Mouse (Mus musculus): ENCODE measurements at regions not wholly inside any gene's neighbourhood (a gene's known extent, or its start where the extent isn't known, plus 50 kb on each side); places are given as distances from the start of the nearest gene placed in this dataset.

DNA sequence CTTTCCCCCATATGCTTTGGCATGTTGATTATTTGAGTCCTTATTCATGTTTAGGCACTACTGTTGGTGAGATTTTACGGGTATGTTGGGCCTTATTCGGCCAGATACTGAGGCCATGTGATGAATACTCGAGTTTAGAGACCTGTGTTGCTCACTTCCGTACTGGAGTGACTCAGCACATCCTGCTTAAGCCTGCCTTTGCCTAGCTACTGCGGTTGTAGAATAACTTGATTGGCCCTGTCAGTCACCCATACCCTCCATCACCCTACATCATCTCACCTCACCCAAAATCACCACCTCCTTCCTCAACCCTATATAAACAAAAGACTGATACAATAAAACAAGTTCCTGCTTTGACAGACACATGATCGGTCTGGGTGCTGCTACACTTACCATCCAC is 187.2 kb downstream of the Ifng start:
- no peak for DNase-seq

DNA sequence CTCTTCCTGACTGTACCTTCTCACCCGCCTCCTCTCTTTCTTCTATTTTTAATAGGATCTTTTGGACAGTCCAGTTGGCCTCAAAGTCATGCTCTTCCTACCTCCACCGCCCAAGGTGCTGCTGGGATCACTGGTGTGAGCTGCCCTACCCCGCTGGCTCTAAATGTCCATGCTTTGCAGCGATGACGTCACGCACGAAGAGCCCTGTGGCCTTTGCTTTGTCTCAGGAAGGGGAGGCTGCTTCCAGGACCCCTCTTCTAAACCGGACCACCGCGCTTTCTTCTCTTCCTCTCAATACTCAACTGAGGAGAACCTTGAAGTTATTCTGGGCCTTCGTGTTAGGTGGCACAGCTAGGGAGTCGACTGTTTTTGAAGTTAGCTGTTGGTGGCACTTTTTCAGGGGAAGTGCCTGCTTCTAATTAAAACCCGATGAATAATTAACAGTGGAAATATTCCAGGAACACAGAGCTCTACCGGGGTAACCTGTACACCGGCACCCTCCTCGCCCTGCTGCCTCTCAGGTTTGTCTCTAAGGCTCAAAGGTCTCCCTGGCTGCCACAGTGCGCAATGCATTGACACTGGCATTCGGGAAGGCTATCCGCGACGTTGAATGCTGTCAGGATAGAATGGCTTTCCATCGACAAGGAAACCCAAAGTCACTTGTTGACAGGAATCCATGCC is 188.7 kb downstream of the Ifng start:
- peak; percentile 74 to 87 for DNase-seq

DNA sequence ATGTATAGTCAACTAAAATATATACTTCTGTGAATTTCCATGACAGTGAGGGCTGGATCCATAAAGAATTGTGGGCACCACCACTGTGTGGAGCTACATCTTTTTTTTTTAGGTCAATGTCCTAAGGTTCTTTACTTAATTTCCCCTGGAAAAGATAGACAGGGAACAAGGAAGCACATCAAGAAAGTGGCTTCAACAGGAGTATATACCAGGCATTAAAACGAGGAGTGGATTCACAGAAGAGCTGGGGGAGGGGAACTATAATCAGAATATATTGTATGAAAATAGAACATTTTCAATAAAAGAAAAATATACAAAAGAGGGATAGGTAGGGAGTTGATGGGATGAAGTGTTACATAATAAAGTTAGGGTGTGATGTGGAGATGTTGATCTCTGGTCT is 190.9 kb downstream of the Ifng start:
- DNase-seq: no peak

DNA sequence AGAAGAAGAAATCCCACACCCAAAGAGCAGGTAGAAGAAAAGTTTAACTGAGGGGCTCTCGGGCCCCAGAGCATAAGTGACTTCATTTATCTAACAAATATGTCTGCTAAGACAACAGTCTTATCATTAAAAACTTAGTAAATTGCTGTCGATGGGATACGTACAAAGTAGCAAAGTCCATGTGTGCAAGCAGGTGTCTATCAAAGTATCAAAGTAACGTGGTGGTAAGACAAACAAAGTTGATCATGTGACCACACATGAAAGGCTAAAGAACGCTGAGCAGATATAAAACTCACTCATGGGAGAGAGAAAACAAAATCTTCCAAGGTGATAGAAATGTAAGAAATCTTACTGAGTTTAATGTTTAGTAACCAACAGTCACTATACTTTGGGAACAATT is 191.3 kb downstream of the Ifng start:
- DNase-seq: no peak

DNA sequence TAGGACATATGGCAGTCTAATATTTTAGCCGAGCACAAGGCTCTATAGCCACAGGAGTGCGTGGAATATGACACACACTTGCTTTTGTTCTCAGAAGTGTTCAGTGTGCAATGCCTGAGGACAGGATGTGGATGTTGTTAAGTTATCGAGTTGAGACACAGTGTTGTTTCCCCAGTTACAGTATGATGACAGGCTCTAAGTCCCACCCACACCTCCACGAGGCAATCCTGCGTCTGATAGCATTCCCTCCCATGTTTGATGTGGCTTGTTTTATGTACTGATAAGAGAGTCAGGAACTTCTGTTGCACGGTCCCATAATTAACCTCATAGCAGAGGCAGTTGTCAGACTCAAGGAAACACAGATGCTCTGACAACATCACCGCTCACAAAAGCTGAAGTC is 192.6 kb downstream of the Ifng start:
- no peak for DNase-seq

DNA sequence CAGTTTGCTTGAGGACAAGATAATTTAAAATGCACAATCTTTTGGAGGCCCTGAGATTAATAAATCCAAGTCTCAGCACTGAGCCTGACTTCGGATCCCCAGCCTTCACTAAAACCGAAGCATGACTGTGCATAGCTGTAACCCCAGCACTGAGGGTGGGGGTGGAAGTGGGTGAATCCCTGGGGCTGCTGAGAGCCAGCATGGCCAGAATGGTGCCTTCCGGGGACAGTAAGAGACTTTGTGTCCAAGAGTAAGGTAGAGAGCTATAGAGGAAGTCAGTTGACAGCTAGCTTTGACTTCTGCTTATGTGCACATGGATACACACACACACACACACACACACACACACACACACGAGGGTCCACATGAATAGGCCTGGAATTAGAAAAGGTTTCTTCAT is 198.3 kb downstream of the Ifng start:
- DNase-seq: no peak

DNA sequence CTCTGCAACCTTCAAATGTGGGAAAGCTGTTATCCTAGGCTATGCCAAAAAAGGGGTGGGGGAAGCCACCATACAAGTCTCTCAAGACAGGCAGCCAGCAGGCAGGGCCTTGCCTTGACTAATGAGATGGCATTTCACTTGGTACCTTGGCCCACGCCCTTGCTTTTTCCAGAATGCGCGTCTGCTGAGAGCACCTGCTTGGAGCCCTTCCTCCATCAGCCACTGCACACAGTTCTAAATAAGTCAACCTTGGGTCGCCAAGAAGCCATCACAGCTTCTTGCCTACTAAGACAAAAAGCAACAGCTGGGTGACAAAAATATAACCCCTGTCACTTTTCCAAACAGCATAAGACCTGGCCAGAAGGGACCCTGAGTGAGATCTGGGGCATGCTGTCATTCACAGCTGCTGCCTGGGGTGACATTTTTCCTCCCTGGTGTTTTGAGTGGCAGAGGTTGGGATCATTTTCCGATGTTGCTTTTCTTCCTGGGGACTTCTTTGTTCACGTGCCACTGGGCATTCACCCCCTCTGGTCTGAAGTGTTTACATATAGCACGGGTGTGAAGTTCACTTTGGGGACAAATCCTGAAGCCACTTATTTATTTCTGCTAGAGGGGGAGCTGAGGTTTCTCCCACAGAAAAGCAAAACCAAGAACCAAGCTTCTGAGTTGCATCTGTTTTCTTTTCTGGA is 199.4 kb downstream of the Ifng start:
- DNase-seq: no peak

DNA sequence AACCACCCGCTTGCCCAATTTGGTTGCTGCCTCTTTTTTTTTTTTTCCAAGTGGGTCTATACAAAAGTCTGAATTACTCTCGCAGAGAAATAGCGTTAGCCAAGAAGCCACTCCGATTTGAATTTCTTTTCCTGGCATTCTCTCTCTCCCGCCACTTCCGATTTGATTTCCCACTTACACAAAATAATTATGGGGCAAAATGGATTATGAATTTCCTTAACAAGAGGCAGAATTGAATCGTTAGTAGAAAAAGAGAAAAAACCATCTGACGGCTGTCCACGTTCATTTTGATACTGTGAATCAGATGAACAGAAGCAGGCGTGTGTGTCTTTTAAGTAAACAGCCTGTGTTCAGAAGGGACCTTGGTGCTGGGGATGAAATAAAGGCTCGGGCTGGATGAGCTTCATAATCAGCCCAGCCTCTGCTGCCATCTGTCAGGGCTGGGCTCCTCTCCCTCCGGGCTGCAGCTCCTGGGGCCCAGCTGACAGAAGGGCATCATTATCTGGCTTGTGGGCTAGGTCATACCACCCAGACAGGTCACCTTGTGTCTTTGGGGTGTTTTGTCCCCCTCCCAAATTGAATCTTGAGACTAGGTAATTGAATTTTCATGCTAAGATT is 200.1 kb downstream of the Ifng start:
- no peak for DNase-seq

DNA sequence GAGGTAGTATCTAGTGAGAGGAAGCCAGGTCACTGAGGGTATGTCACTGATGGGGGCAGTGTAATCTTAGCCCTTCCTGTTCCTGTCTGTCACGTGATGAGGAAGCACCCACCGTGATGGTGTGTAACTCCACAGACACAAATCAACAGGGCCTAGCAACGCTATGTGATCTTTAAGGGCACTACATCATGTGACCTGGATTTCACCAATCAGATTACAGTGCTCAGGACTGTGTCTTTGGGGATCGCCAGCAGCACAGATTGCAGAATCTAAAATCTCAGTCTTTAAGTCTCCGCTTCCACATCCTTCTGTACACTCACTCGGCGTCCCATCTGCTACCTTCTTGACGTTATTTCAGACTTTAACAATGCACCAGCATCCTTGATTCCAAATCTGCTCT is 202.8 kb downstream of the Ifng start:
- DNase-seq: no peak

DNA sequence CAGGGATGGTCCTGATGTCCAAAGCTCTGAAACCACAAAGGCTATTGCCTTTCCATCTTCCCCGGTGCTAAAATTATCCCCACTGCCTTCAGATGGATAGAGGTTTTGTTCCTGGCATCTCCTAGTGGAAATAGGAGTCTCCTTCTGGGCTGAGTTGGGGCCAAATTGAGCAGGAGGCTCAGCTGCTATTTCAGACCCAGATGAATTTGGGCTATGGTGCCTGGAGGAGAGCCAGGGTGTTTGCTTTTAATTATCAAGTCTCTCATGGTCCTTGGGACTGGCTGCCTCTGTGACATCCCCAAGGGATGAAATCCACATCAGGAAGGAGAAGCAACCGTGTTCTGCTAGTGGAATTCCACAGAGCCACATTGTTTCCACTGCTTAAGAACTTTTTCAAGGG is 207.3 kb downstream of the Ifng start:
- DNase-seq: no peak

DNA sequence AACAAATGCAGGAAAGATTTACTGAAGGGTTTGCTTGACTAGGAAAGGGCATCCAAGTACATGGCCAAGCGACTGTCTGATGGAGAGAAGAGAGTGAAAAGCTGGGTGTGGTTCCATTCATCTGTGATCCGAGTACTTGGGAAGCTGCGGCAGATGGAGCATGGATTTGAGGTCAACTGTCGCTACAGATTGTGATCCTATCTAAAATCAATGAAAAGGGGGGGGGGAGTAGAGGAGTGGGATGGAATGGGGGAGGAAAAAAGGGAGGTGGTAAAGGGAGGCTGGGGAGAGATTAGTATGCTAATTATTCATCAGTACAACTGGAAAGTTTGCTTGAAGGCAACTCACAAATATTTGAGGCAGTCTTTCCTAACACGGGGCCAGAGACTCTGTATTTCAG is 213.4 kb downstream of the Dyrk2 start:
- no peak for DNase-seq

DNA sequence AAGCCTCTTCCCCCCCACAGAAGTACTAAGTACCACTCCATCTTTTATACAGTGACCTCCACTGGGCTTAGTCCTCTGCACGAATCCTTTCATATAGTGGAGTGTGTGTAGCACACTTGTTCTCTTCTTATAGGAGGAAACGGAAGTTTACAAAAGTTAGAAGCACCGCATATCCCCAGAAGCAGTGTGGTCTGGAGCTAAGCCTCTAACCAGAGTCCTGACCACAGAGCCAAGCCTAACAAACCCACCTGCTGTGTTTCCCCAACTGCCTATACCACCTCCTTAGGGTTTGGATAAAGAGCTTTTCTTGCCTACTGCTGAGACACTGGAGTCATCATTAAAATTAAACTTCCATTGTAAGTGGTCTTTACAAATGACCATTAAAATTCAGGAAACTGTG is 204.0 kb downstream of the Dyrk2 start:
- DNase-seq: no peak

DNA sequence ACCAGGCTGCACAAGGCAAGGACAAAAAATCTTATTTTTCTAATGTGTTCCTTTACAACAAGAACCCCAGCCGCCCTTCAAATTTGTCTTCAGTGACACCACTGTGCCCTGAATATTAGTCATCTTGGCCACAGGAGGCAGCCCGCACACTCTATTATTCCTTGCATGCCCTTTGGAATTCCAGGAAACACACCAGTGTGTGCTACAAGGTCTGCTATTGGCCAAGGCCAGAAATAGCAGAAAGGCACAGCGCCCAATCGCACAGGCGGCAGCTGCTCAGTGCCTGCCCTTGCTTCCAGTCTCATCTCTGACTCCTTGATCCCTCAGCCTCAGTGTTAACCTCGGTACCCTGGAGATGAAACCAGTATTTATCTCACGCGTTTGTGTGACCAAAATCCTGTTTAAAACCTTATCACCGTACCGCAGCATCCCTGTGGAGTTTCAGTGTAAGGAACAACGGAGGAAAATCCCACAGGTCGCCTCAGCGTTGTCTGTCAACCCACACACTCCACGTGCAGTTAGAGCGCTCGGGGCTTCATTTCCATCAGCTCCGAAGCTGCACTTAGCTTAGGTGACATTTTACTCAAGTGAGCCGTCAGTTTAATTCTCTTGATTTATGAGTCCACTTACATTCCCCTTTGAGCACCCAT is 194.1 kb downstream of the Dyrk2 start:
- DNase-seq: peak; percentile 47 to 54

DNA sequence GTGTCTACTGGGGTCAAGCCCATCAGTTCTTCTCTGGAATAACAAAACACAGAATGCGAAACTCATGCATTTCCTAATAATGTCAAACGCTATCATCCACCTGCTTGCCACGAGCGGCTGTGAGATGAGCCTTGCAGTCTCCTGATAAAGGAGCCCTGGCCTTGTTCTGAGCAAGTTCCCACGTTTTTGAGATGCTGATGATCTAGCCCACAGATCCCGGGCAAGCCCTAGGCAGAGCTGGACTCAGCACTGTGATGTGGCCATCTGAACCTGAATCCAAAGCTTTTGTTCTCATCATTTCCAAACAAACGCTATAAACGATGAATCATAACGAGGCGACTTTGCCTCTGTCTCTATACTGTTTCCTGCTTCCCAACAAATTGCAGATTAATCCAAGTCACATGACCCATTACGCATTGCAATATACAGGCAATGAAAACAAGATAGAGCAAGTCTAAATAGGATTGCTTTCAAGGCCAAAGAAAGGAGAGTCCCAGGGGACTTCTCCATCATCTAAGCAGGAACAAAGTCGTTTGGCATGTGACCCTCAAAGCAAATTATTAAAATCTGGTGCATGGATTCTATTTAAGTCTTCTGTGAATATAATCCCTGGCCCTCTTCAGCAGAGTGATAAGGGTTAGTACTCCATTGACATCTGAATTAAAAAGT is 191.1 kb downstream of the Dyrk2 start:
- DNase-seq: no peak

DNA sequence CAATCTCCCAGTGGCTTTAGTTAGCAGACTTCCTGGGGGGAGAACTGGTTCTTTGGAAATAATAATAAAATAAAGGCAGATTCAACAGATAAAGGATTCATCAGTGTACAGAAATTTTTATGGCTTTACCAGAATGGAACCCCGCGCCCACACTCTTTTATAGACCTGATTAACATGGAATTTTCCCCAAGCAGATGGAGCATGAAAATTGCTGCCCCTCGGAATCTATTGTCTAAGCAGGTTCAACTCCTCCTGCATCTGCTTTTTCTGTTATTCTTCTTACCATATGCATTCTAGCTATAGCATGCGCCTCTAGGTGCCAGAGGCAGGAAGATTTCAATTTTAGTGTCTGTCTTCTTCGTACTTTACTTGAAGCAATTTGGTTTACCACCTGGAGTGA is 190.5 kb downstream of the Dyrk2 start:
- no peak for DNase-seq

DNA sequence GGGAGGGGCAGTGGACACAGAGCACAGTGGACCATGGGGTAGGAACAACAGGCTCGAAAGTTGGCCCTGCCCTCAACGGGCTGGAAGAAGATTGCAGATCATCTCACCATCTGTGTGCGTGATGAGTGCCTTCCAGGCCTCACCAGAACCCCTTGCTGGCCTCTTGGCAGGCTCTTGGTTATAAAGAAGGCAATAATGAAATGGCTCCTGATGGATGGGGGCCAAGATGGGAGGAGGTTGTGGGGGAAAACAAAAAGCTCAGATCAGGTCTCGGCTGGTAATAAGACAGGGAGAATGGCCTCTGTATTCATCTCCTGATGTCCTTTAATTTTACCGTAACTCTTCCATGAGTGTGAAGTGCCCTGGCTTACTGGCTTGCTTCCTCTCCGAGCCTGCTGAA is 189.1 kb downstream of the Dyrk2 start:
- no peak for DNase-seq

DNA sequence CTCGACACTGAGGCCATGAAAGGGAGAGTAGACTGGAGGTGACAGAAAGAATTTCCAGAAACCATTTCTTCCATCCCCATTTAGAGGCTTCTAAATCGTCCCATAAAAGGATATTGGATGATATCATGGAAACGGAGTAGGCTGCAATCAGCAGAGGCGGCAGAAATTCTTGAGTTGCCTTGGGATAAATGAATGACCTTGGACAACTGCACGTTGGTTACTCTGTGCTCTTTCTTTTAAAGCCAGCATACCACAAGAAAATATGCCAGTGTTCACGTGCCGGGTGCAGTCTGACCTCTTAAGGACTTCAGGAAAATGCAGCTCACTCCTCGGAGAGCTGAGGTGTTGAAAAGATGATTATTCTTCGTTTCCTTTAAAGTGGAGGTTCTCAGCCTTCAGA is 186.7 kb downstream of the Dyrk2 start:
- DNase-seq: no peak

DNA sequence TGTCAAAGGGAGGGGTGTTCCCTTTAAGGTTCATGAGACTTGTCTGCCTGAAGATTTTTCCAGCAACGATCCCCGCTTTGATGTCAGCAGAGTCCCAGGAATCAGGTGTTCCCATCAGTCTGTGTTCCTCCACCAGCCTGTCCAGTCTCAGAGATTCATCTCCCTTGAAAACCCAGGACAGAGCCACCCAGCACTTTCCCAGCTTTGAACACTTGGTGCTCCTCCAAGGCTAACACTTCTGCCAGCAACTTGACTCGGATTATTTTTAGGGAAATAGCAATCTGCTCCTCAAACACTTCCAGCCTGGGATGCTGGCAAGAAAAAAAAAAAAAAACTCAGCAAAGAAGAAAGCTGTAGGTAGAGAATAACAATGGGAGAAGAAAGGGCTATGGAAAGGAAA is 170.7 kb downstream of the Dyrk2 start:
- DNase-seq: no peak

DNA sequence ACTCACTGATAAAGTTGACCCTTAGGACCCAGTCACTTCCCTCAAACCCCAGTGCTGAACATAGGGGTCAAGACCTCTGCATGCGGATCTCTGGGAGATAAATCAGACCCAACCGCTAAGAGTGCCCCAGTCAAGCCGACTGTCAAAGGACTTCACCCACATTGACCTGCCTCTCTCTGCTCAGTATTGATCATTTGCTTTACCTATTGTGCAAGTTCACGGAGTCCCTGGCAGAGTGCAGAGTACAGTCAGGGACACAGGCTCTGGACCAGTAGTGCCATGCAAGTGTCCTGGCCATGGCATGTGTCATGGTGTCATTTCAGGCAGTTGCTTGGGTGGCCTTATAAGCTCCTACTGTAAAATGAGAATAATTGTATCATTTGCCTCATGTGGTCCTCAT is 169.9 kb downstream of the Dyrk2 start:
- no peak for DNase-seq

DNA sequence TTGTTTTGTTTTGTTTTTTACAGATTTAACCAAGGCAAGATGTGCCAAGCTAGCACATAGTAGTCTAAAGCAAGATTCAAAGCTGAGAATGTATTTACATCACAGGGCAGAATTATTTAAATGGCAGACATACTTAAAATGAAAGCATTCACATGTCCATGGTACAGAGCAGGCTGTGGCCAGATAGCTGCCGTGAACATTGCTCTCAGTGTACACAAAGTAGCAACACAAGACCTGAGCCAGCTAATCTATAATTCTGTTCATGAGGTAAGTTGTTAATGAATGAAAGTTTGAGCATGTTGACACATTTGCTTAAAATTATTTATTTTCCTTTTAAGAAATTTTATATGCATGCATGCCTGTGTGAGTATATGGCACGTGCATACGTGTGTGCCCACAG is 164.0 kb downstream of the Dyrk2 start:
- DNase-seq: no peak

DNA sequence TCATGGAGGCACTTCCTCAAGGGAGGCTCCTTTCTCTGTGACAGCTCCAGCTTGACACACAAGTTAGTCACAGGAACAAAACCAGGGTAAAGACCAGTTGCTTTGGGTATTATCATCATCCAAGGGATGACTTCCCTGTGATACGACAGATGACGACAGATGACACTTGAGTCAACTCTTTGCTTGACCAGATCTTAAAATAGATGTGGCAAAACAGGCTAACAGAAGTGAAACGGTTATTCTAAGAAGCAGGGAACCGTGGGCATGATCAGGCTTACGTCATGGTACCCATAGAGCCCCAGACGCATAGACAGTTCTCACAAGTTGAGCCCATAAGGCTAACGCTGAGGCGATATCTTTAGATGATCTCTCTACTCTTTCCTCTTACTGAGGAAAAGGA is 160.3 kb downstream of the Dyrk2 start:
- DNase-seq: no peak

DNA sequence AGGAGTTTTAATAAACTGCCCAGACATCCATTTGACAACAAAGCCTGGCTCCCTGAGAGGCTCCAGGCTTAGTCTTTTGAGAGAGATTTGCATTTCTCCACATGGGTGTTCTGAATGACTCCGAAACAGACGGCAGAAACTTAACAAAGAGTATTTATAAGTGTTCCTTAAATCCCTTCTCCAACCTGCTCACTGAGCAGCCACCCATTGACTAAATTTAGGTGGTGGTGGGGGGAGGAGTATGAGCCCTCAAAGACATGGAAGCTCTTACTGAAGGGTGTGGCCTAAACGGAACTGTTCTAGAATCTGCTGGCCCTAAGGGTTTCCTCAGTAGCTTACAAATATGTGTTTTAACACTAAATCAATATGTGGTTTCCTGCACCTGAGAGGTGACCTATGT is 158.5 kb downstream of the Dyrk2 start:
- no peak for DNase-seq

DNA sequence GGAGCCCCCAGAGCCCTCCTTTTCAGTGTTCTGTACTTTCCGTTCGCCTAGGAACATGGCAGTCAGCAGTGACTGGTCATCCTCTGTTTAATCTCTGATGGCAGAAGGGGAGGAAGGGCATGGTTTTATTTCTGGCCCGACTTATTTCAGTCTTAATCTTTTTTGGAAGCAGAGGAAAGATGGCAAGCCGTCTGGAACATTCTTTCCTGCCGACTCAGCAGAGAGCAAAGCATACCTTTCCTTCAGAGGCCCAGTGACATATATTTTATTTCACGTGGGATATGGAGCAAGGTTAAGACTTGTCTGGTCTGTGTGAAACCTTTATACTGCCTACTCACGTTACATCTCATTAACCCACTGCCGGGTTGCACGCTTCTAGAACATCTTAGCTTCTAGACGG is 158.1 kb downstream of the Dyrk2 start:
- no peak for DNase-seq

Data from kidney, postnatal 36 days (tissue).